Mouse (Mus musculus) lung, postnatal 0 days (tissue): ENCODE measurements at regions not wholly inside any gene's neighbourhood (a gene's known extent, or its start where the extent isn't known, plus 50 kb on each side); places are given as distances from the start of the nearest gene placed in this dataset.

Source experiments
- CTCF ChIP-seq: IDR thresholded peaks from 2 replicates; pipeline ENCODE4 v1.5.1; 2016; ENCODE audit warnings: antibody characterized with exemption, mild to moderate bottlenecking
- EP300 ChIP-seq: IDR thresholded peaks from 2 replicates; pipeline ENCODE4 v1.6.1; 2016; ENCODE audit warnings: antibody characterized with exemption, mild to moderate bottlenecking, control low read depth

- TF ChIP-seq EP300: no peak
- TF ChIP-seq CTCF: no peak
Measured at GRCm38 (mm10) chr16:46665566-46665965, 167.2 kb upstream of the Nectin3 start.
